Mouse (Mus musculus) liver, postnatal 0 days (tissue): Measurements from ENCODE around the gene Dhrs13.

Experiments
- CTCF ChIP-seq: sonication (generic); IDR thresholded peaks from 2 replicates; pipeline ENCODE4 v1.5.1; 2016; ENCODE audit warnings: antibody characterized with exemption, low read depth
- EP300 ChIP-seq: IDR thresholded peaks from 2 replicates; pipeline ENCODE4 v1.6.1; 2016; ENCODE audit warnings: antibody characterized with exemption, low read depth, mild to moderate bottlenecking

DNA sequence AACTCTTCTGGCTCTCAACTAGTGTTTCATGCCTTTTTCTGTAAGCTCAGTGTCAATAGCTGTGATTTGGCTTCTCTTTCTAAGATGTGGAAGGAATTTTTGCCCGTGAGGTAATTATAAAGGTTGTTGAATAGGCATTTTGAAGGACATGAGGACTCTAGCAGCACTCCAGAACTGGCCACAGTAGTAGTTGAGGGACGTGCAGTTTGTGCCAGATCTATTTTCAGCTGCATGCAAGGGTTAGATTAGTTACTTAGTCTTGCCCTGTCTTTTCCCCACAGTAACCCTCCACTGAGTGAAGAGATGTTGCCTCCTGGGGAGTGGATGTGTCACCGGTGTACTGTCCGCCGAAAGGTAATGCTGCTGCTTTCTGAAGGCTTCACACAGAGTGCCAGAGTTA lies 25.6 kb upstream of the Dhrs13 start:
- no peak for TF ChIP-seq CTCF
- no peak for TF ChIP-seq EP300
